Mouse (Mus musculus) megakaryocyte, embryonic 14.5 days (primary cell): ENCODE measurements around the gene Blvrb.

Source experiments
- FLI1 ChIP-seq: IDR thresholded peaks from 2 replicates; pipeline ENCODE4 v1.6.1; 2012; ENCODE audit warnings: low read length, inconsistent platforms, mixed read lengths
- GATA1 ChIP-seq: IDR thresholded peaks from 3 replicates; pipeline ENCODE4 v1.6.1; 2012; ENCODE audit warnings: mixed read lengths, low read length, inconsistent platforms, borderline replicate concordance

DNA sequence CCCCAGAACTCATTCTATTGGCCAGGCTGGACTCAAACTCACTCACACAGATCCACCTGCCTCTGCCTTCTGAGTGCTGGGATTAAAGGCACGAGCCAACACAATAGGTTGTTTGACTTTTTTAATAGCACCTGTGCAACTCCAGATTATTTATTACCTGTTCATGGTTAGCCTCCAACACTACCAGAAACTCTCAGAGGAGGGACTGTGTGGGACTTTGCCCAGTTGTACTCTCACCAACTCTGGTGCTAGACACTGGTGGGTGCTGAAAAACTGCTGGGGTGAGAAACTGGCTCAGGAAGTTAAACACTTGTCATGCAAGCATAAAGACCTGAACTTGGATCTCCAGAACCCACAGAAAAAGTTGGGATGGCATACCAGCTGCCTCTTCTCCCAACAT, 32.0 kb downstream of the Blvrb start:
- TF ChIP-seq FLI1 (no peak), GATA1 (no peak)
